Mouse (Mus musculus) limb, embryonic 14.5 days (tissue): ENCODE measurements at regions not wholly inside any gene's neighbourhood (a gene's known extent, or its start where the extent isn't known, plus 50 kb on each side); places are given as distances from the start of the nearest gene placed in this dataset.
"Not testable (repeated sequence)": the region's sequence is repeated elsewhere in the genome, so short reads cannot be mapped to it uniquely, and the experiment has no call there.

ENCODE experiments used
- ATAC-seq: fragments of 200-750 bp; cut with Nextera tagmentation; 2 replicates; pipeline ENCODE4 v1.8.0; 2017; ENCODE audit warnings: low read depth, moderate number of reproducible peaks, moderate TSS enrichment; ENCODE audit not compliant: low FRiP score
- DNase-seq: peaks from one replicate; pipeline ENCODE4 v3.0.0-alpha.2; 2015; ENCODE audit warnings: low spot score
- H3K27ac ChIP-seq: fragments of 300-500 bp; sonication (generic); replicated peaks from 2 replicates; pipeline ENCODE4 v1.5.1; 2014; ENCODE audit warnings: low read depth, mild to moderate bottlenecking, low read length, moderate library complexity, mixed read lengths
- H3K27me3 ChIP-seq: fragments of 300-500 bp; sonication (generic); 2 replicates; pipeline ENCODE4 v1.6.1; 2014; ENCODE audit warnings: low read length, mixed read lengths; ENCODE audit not compliant: control insufficient read depth, insufficient read depth
- H3K36me3 ChIP-seq: fragments of 300-500 bp; sonication (generic); 2 replicates; pipeline ENCODE4 v1.6.1; 2014; ENCODE audit warnings: mild to moderate bottlenecking, low read length, moderate library complexity, mixed read lengths; ENCODE audit not compliant: control insufficient read depth, insufficient read depth
- H3K4me1 ChIP-seq: fragments of 300-500 bp; sonication (generic); 2 replicates; pipeline ENCODE4 v1.6.1; 2014; ENCODE audit warnings: antibody characterized with exemption, low read length, mixed read lengths; ENCODE audit not compliant: control insufficient read depth, insufficient read depth
- H3K4me2 ChIP-seq: fragments of 300-500 bp; sonication (generic); replicated peaks from 2 replicates; pipeline ENCODE4 v1.6.1; 2014; ENCODE audit warnings: low read depth, mild to moderate bottlenecking, low read length, moderate library complexity; ENCODE audit not compliant: severe bottlenecking
- H3K4me3 ChIP-seq: fragments of 300-500 bp; sonication (generic); replicated peaks from 2 replicates; pipeline ENCODE4 v1.5.1; 2014; ENCODE audit warnings: low read length
- H3K9ac ChIP-seq: fragments of 300-500 bp; sonication (generic); 2 replicates; pipeline ENCODE4 v1.6.1; 2014; ENCODE audit warnings: mild to moderate bottlenecking, low read depth, low read length, moderate library complexity; ENCODE audit not compliant: severe bottlenecking
- H3K9me3 ChIP-seq: fragments of 300-500 bp; sonication (generic); 2 replicates; pipeline ENCODE4 v1.6.1; 2016; ENCODE audit warnings: low read length; ENCODE audit not compliant: control insufficient read depth
- POLR2A ChIP-seq: fragments of 200-500 bp; IDR thresholded peaks from 2 replicates; pipeline ENCODE4 v1.8.0; 2012; ENCODE audit warnings: inconsistent platforms, mild to moderate bottlenecking, moderate library complexity, borderline replicate concordance; ENCODE audit not compliant: insufficient read depth, insufficient read length; ENCODE audit errors: extremely low read depth
- WGBS: fragments of 180-500 bp; shearing (Covaris S2); extraction: QIAGEN DNeasy Blood & Tissue Kit; methylation state at CpG from one replicate; pipeline ENCODE4 v1.1.7; 2014; 5-methylcytosine and 5-hydroxymethylcytosine counted together

DNA sequence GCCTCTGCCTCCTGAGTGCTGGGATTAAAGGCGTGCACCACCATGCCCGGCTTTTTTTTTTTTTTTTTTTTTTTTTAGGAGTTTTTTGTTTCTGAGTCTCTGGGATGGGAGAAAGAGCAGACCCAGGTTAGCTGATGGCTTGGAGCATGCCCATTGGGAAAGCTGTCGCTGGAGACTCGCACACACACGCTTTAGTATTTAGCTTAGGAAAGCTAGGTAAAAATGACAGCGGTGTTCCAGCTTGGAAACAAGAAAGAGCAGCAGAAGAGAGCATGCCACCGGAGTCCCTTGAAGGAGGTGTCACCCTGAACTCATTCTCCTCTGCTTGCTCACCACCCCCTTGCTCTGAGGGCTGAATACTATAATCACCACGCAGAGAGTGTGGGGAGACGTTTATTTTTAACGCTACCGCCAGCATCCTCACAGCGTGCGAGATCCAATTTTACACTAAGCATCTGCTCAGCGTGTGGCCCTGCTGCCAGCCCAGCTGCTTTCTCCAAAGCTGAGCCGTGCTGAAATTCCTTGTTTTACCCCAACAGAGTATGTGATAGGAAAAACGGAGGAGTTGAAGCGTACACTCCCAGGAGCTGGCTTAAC lies 95.9 kb upstream of the Map3k1 start:
- Histone ChIP-seq H3K4me2 (peak overlapping the region; percentile 32; the same call in 1 of the 2 replicates), H3K4me3 (no peak overlapping the region), H3K27ac (0 out of 2 replicates have a peak overlapping the region, but pooled peaks have one; percentile 33), H3K27me3 (no peaks in the 10 kb centered on the region), H3K4me1 (peaks cover 5% of the 10 kb centered on the region; the same call in 1 of the 2 replicates), H3K36me3 (no peaks in the 10 kb centered on the region), H3K9ac (peak overlapping the region; percentile 40), H3K9me3 (no peaks in the 10 kb centered on the region)
- DNase-seq (peak; percentile 45), ATAC-seq (peak; percentile 87; the same call in 1 of the 2 replicates)
- no peak for TF ChIP-seq POLR2A
- WGBS, result 24% methylated on average over 15 of the region's 17 CpGs

GRCm38 (mm10) chr13:111905213-111905701 lies 96.5 kb upstream of the Map3k1 start:
- no peaks in the 10 kb centered on the region for H3K36me3 ChIP-seq
- TF ChIP-seq POLR2A, result no peak
- no peak for DNase-seq
- peak overlapping the region; percentile 32; the same call in 1 of the 2 replicates for H3K4me2 ChIP-seq
- H3K4me1 ChIP-seq, result peaks cover 5% of the 10 kb centered on the region; the same call in 1 of the 2 replicates
- H3K9me3 ChIP-seq, result no peaks in the 10 kb centered on the region
- WGBS, result 25% methylated on average over 10 of the region's 10 CpGs
- H3K27ac ChIP-seq, result 0 out of 2 replicates have a peak overlapping the region, but pooled peaks have one; percentile 33
- peak overlapping the region; percentile 40 for H3K9ac ChIP-seq
- 0 out of 2 replicates have a peak, but pooled peaks have one; percentile 34 for ATAC-seq
- H3K4me3 ChIP-seq, result no peak overlapping the region
- no peaks in the 10 kb centered on the region for H3K27me3 ChIP-seq

GRCm38 (mm10) chr13:111911071-111911470 lies 102.3 kb upstream of the Map3k1 start:
- Histone ChIP-seq H3K27ac (no peak overlapping the region), H3K4me1 (no peaks in the 10 kb centered on the region), H3K9ac (no peak overlapping the region), H3K9me3 (no peaks in the 10 kb centered on the region), H3K27me3 (no peaks in the 10 kb centered on the region), H3K4me2 (no peak overlapping the region), H3K4me3 (no peak overlapping the region), H3K36me3 (no peaks in the 10 kb centered on the region)
- 84% methylated on average over 5 of the region's 5 CpGs for WGBS
- no peak for TF ChIP-seq POLR2A
- ATAC-seq (no peak), DNase-seq (no peak)

- no peak overlapping the region for H3K4me3 ChIP-seq
- H3K4me1 ChIP-seq, result no peaks in the 10 kb centered on the region
- H3K27ac ChIP-seq, result no peak overlapping the region
- H3K27me3 ChIP-seq, result no peaks in the 10 kb centered on the region
- no peak for TF ChIP-seq POLR2A
- no peaks in the 10 kb centered on the region for H3K36me3 ChIP-seq
- H3K9me3 ChIP-seq, result no peaks in the 10 kb centered on the region
- WGBS, result 75% methylated on average over 11 of the region's 11 CpGs
- DNase-seq (no peak), ATAC-seq (no peak)
- H3K9ac ChIP-seq, result no peak overlapping the region
- no peak overlapping the region for H3K4me2 ChIP-seq
These were observed 103.0 kb upstream of the Map3k1 start for GRCm38 (mm10) chr13:111911661-111912312.

DNA sequence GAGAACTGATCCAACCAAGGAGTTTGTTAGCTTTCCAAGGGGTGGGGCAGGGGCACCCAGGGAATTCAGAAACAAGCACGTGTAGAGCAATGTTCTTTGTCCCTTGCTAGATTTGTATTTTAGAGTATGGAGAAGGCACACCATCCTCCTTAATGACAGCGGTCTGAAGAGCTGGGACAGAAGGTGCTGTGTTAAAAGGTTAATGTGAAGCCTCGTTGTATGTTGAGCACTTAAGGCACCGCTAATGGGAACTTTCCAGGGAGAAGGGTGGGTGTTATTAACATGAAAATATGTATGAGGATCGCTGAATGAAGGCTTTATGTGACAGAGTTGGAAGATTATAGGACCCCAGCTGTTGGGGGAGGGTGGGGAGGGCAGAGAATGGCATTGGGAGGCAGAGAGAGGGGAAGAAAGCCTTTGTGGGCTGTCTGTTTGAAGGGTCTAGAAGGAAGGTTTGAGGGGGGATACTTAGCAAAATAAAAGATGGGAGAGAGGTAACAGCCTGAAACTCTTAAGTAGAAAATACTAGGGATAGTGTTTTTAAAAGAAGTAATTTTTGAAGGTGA lies 105.6 kb upstream of the Map3k1 start:
- WGBS, result 50% methylated on average over 5 of the region's 5 CpGs
- no peak for DNase-seq
- H3K27me3 ChIP-seq, result no peaks in the 10 kb centered on the region

GRCm38 (mm10) chr13:111919417-111919816 lies 110.6 kb upstream of the Map3k1 start:
- 72% methylated on average over 11 of the region's 11 CpGs for WGBS
- not testable (repeated sequence) for H3K27me3 ChIP-seq

More for the DNA sequence above, 105.6 kb upstream of the Map3k1 start:
- no peaks in the 10 kb centered on the region for H3K36me3 ChIP-seq
- H3K9me3 ChIP-seq, result no peaks in the 10 kb centered on the region
- H3K4me1 ChIP-seq, result no peaks in the 10 kb centered on the region
- no peak overlapping the region; the same call in 1 of the 2 replicates for H3K27ac ChIP-seq
- H3K4me3 ChIP-seq, result no peak overlapping the region
- no peak overlapping the region for H3K4me2 ChIP-seq
- TF ChIP-seq POLR2A, result no peak
- no peak for ATAC-seq
- no peak overlapping the region for H3K9ac ChIP-seq

More at GRCm38 (mm10) chr13:111919417-111919816, 110.6 kb upstream of the Map3k1 start:
- H3K9me3 ChIP-seq, result peaks cover 10% of the 10 kb centered on the region
- ATAC-seq, H3K27ac ChIP-seq, H3K36me3 ChIP-seq, H3K9ac ChIP-seq, H3K4me1 ChIP-seq, H3K4me3 ChIP-seq, DNase-seq, H3K4me2 ChIP-seq: not testable (repeated sequence)
